Mouse (Mus musculus) heart, embryonic 16.5 days (tissue): ENCODE results near the gene Dscam. TPM values are rescaled to one million over a fixed set of nuclear protein-coding genes. Genes with fewer than 3 reads are reported as not detected.

Source experiments
- ATAC-seq: fragments of 200-750 bp; cut with Nextera tagmentation; replicated peaks from 2 replicates; pipeline ENCODE4 v1.8.0; 2017; ENCODE audit warnings: moderate number of reproducible peaks; ENCODE audit not compliant: insufficient read depth, low FRiP score; ENCODE audit errors: extremely low read depth
- H3K27ac ChIP-seq: fragments of 300-500 bp; sonication (generic); 2 replicates; pipeline ENCODE4 v1.5.1; 2014; ENCODE audit warnings: mild to moderate bottlenecking, low read length, control low read depth, moderate library complexity
- H3K27me3 ChIP-seq: fragments of 300-500 bp; sonication (generic); 2 replicates; pipeline ENCODE4 v1.6.1; 2014; ENCODE audit warnings: low read length, mixed read lengths; ENCODE audit not compliant: control insufficient read depth, insufficient read depth
- H3K36me3 ChIP-seq: fragments of 300-500 bp; sonication (generic); 2 replicates; pipeline ENCODE4 v1.6.1; 2014; ENCODE audit not compliant: control insufficient read depth, insufficient read depth
- H3K4me1 ChIP-seq: fragments of 300-500 bp; sonication (generic); 2 replicates; pipeline ENCODE4 v1.6.1; 2014; ENCODE audit warnings: low read length, mixed read lengths; ENCODE audit not compliant: control insufficient read depth, insufficient read depth
- H3K4me2 ChIP-seq: fragments of 300-500 bp; sonication (generic); 2 replicates; pipeline ENCODE4 v1.6.1; 2014; ENCODE audit warnings: low read depth, mild to moderate bottlenecking, control low read depth, low read length
- H3K4me3 ChIP-seq: fragments of 300-500 bp; sonication (generic); 2 replicates; pipeline ENCODE4 v1.5.1; 2014; ENCODE audit warnings: mild to moderate bottlenecking, control low read depth, low read length
- H3K9ac ChIP-seq: fragments of 300-500 bp; sonication (generic); 2 replicates; pipeline ENCODE4 v1.6.1; 2014; ENCODE audit warnings: low read length, control low read depth
- H3K9me3 ChIP-seq: fragments of 300-500 bp; sonication (generic); replicated peaks from 2 replicates; pipeline ENCODE4 v1.6.1; 2016; ENCODE audit warnings: low read length; ENCODE audit not compliant: control insufficient read depth
- WGBS: fragments of 180-500 bp; shearing (Covaris S2); extraction: QIAGEN DNeasy Blood & Tissue Kit; methylation state at CpG from one replicate; pipeline ENCODE4 v1.1.7; 2014; 5-methylcytosine and 5-hydroxymethylcytosine counted together
- polyA plus RNA-seq: library from polyadenylated mRNA; unstranded; fragments of >200 nt; fragmentation: Nextera tagmentation; extraction: Ambion mirVana; gene quantifications from 2 replicates; pipeline ENCODE4 v1.2.1, GENCODE M21; 2015

Gene Dscam
- polyA plus RNA-seq, 1 experiment from 2014 or later = not detected

- Histone ChIP-seq H3K4me1 (no peaks in the 10 kb centered on the region), H3K9ac (no peak overlapping the region), H3K4me2 (no peak overlapping the region), H3K9me3 (no peaks in the 10 kb centered on the region), H3K27me3 (no peaks in the 10 kb centered on the region), H3K27ac (no peak overlapping the region), H3K4me3 (no peak overlapping the region), H3K36me3 (no peaks in the 10 kb centered on the region)
- WGBS = 67% methylated on average over 5 of the region's 5 CpGs
- ATAC-seq = no peak
Measured at GRCm38 (mm10) chr16:96659275-96659674, 511.3 kb downstream of the Dscam start.

- Histone ChIP-seq H3K4me1 (no peaks in the 10 kb centered on the region), H3K4me3 (no peak overlapping the region), H3K9ac (no peak overlapping the region), H3K36me3 (no peaks in the 10 kb centered on the region), H3K9me3 (no peaks in the 10 kb centered on the region), H3K27ac (no peak overlapping the region), H3K4me2 (no peak overlapping the region), H3K27me3 (no peaks in the 10 kb centered on the region)
- 80% methylated on average over 4 of the region's 4 CpGs for WGBS
- ATAC-seq = no peak
Measured at GRCm38 (mm10) chr16:96655548-96655947, 515.0 kb downstream of the Dscam start.

GRCm38 (mm10) chr16:96654054-96654453 lies 516.5 kb downstream of the Dscam start:
- Histone ChIP-seq H3K36me3 (no peaks in the 10 kb centered on the region), H3K4me1 (no peaks in the 10 kb centered on the region), H3K27ac (no peak overlapping the region), H3K9me3 (no peaks in the 10 kb centered on the region), H3K27me3 (no peaks in the 10 kb centered on the region), H3K4me2 (no peak overlapping the region), H3K9ac (no peak overlapping the region), H3K4me3 (no peak overlapping the region)
- WGBS = 78% methylated on average over 4 of the region's 4 CpGs
- ATAC-seq = no peak

GRCm38 (mm10) chr16:96651444-96651843 lies 519.1 kb downstream of the Dscam start:
- Histone ChIP-seq H3K9ac (no peak overlapping the region), H3K9me3 (no peaks in the 10 kb centered on the region), H3K4me2 (no peak overlapping the region), H3K4me1 (no peaks in the 10 kb centered on the region), H3K4me3 (no peak overlapping the region), H3K36me3 (no peaks in the 10 kb centered on the region), H3K27me3 (no peaks in the 10 kb centered on the region), H3K27ac (no peak overlapping the region)
- 82% methylated on average over 3 of the region's 3 CpGs for WGBS
- ATAC-seq = no peak

GRCm38 (mm10) chr16:96640101-96640500 lies 530.5 kb downstream of the Dscam start:
- H3K27me3 ChIP-seq = no peaks in the 10 kb centered on the region
- 39% methylated on average over 3 of the region's 3 CpGs for WGBS
- no peak overlapping the region for H3K27ac ChIP-seq
- ATAC-seq = no peak
- H3K4me2 ChIP-seq = no peak overlapping the region
- no peaks in the 10 kb centered on the region for H3K9me3 ChIP-seq
- H3K9ac ChIP-seq = no peak overlapping the region
- no peaks in the 10 kb centered on the region for H3K36me3 ChIP-seq
- H3K4me3 ChIP-seq = no peak overlapping the region
- H3K4me1 ChIP-seq = no peaks in the 10 kb centered on the region

- no peak overlapping the region for H3K4me3 ChIP-seq
- no peaks in the 10 kb centered on the region for H3K9me3 ChIP-seq
Measured at GRCm38 (mm10) chr16:96635916-96636315, 534.6 kb downstream of the Dscam start.

GRCm38 (mm10) chr16:96634791-96635143 lies 535.8 kb downstream of the Dscam start:
- Histone ChIP-seq H3K9ac (no peak overlapping the region), H3K27ac (no peak overlapping the region), H3K9me3 (no peaks in the 10 kb centered on the region), H3K27me3 (no peaks in the 10 kb centered on the region), H3K4me3 (no peak overlapping the region), H3K4me1 (no peaks in the 10 kb centered on the region), H3K4me2 (no peak overlapping the region), H3K36me3 (no peaks in the 10 kb centered on the region)
- no peak for ATAC-seq

More at GRCm38 (mm10) chr16:96635916-96636315, 534.6 kb downstream of the Dscam start:
- Histone ChIP-seq H3K36me3 (no peaks in the 10 kb centered on the region), H3K9ac (no peak overlapping the region), H3K27me3 (no peaks in the 10 kb centered on the region), H3K4me2 (no peak overlapping the region), H3K27ac (no peak overlapping the region), H3K4me1 (no peaks in the 10 kb centered on the region)
- ATAC-seq = no peak
- 67% methylated on average over 2 of the region's 2 CpGs for WGBS

GRCm38 (mm10) chr16:96634097-96634790 lies 536.3 kb downstream of the Dscam start:
- Histone ChIP-seq H3K27me3 (no peaks in the 10 kb centered on the region), H3K4me1 (no peaks in the 10 kb centered on the region), H3K4me3 (no peak overlapping the region), H3K4me2 (no peak overlapping the region), H3K36me3 (no peaks in the 10 kb centered on the region), H3K9me3 (no peaks in the 10 kb centered on the region), H3K27ac (no peak overlapping the region), H3K9ac (no peak overlapping the region)
- 81% methylated on average over 4 of the region's 4 CpGs for WGBS
- ATAC-seq = no peak

- H3K9ac ChIP-seq = no peak overlapping the region
- H3K36me3 ChIP-seq = no peaks in the 10 kb centered on the region
- H3K9me3 ChIP-seq = no peaks in the 10 kb centered on the region
- no peak for ATAC-seq
- H3K27me3 ChIP-seq = no peaks in the 10 kb centered on the region
- WGBS = 75% methylated on average over 7 of the region's 7 CpGs
- H3K4me3 ChIP-seq = no peak overlapping the region
- no peak overlapping the region for H3K27ac ChIP-seq
- H3K4me1 ChIP-seq = no peaks in the 10 kb centered on the region
- no peak overlapping the region for H3K4me2 ChIP-seq
Measured at GRCm38 (mm10) chr16:96630241-96630640, 540.3 kb downstream of the Dscam start.
